Mouse (Mus musculus) layer of hippocampus, postnatal 36 days (tissue): ENCODE data around the gene Ubr3. TPM values are rescaled to one million over a fixed set of nuclear protein-coding genes. Genes with fewer than 3 reads are reported as not detected.
"Not testable (repeated sequence)": the region's sequence is repeated elsewhere in the genome, so short reads cannot be mapped to it uniquely, and the experiment has no call there.

Source experiments
- DNase-seq, 2 experiments: peaks; one replicate each; pipeline ENCODE4 v3.0.0; 2022
- total RNA-seq, 2 experiments: library from RNA; stranded (reverse); gene quantifications; 2 replicates each; pipeline ENCODE4 v1.2.3; 2021

The Ubr3 gene
- total RNA-seq, 2 experiments from 2014 or later: 114 to 122 TPM

GRCm38 (mm10) chr2:69912801-69913200, 15.8 kb downstream of the Ubr3 start:
- DNase-seq: no peak

- no peak for DNase-seq
Measured at GRCm38 (mm10) chr2:69917301-69917700, 20.3 kb downstream of the Ubr3 start.

GRCm38 (mm10) chr2:69924943-69925342, 27.9 kb downstream of the Ubr3 start:
- DNase-seq: no peak

- no peak for DNase-seq
Measured at GRCm38 (mm10) chr2:69936331-69936730, 39.3 kb downstream of the Ubr3 start.

GRCm38 (mm10) chr2:69939226-69939625, 42.2 kb downstream of the Ubr3 start:
- no peak for DNase-seq

GRCm38 (mm10) chr2:69939649-69940048, 42.6 kb downstream of the Ubr3 start:
- DNase-seq: no peak

GRCm38 (mm10) chr2:69941391-69942030, 44.5 kb downstream of the Ubr3 start:
- DNase-seq: no peak

GRCm38 (mm10) chr2:69952849-69953248, 55.8 kb downstream of the Ubr3 start:
- DNase-seq: no peak

- DNase-seq: no peak
Measured at GRCm38 (mm10) chr2:69955635-69956034, 58.6 kb downstream of the Ubr3 start.

GRCm38 (mm10) chr2:69957622-69958021, 60.6 kb downstream of the Ubr3 start:
- DNase-seq: no peak

- no peak for DNase-seq
Measured at GRCm38 (mm10) chr2:69974896-69975295, 77.8 kb downstream of the Ubr3 start.

- DNase-seq: no peak
Measured at GRCm38 (mm10) chr2:69989224-69989623, 92.2 kb downstream of the Ubr3 start.

GRCm38 (mm10) chr2:69990647-69991046, 93.6 kb downstream of the Ubr3 start:
- no peak for DNase-seq

GRCm38 (mm10) chr2:69994082-69994736, 97.2 kb downstream of the Ubr3 start:
- DNase-seq: not testable (repeated sequence)

GRCm38 (mm10) chr2:69994779-69995178, 97.7 kb downstream of the Ubr3 start:
- no peak for DNase-seq

- no peak for DNase-seq
Measured at GRCm38 (mm10) chr2:69999097-69999770, 102.2 kb downstream of the Ubr3 start.

GRCm38 (mm10) chr2:70000316-70000715, 103.3 kb downstream of the Ubr3 start:
- DNase-seq: no peak

- no peak for DNase-seq
Measured at GRCm38 (mm10) chr2:70006492-70006891, 109.4 kb downstream of the Ubr3 start.

GRCm38 (mm10) chr2:70012941-70013340, 115.9 kb downstream of the Ubr3 start:
- DNase-seq: no peak

- DNase-seq: no peak
Measured at GRCm38 (mm10) chr2:70018236-70018635, 121.2 kb downstream of the Ubr3 start.

GRCm38 (mm10) chr2:70024454-70024853, 127.4 kb downstream of the Ubr3 start:
- no peak for DNase-seq

GRCm38 (mm10) chr2:70025711-70026110, 128.7 kb downstream of the Ubr3 start:
- DNase-seq: no peak

GRCm38 (mm10) chr2:70031472-70031871, 134.4 kb downstream of the Ubr3 start:
- no peak for DNase-seq

GRCm38 (mm10) chr2:70034895-70035294, 137.8 kb downstream of the Ubr3 start:
- DNase-seq: no peak
